Mouse (Mus musculus): ENCODE measurements around the gene Pdcd5. TPM values are rescaled to one million over a fixed set of nuclear protein-coding genes. Genes with fewer than 3 reads are reported as not detected.

Gene Pdcd5
- polyA plus RNA-seq, 1 experiment from 2014 or later = 162 TPM

DNA sequence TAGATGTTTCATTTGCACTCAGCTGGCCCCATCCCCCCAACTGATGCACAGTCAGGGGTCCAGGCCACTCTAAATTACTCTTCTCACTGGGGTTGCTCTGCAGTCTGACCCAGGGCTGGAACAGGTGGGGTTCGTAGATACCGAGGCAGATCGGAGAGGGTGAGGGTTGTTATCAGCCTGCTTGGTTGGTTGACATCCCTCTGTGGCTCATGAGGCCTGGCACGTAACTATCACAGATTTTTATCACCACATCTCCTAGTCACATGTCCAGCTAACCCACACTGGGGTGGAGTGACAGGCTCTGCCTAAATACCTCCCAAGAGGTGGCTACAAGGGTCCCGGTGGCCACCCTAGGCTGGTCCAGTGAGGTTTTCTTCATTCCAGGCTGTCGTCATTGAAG lies 46.2 kb downstream of the Pdcd5 start:
- WGBS (ENCODE audit: insufficient replicate concordance) = 66% methylated on average over 6 of the region's 6 CpGs
- TF ChIP-seq EP300 (IDR thresholded peaks at IDR 0.05; ENCODE audit: low read depth) (no peak), CTCF (IDR thresholded peaks at IDR 0.05; ENCODE audit: low read depth) (no peak)
- DNase-seq = no peak
- Histone ChIP-seq H3K4me1 (ENCODE audit: insufficient read depth) (no peaks in the 10 kb centered on the region), H3K9ac (replicated peaks) (no peak overlapping the region), H3K27me3 (ENCODE audit: insufficient read depth, low read length) (no peaks in the 10 kb centered on the region), H3K27ac (ENCODE audit: low read depth) (no peak overlapping the region), H3K4me2 (ENCODE audit: low read depth, low read length) (no peak overlapping the region), H3K4me3 (ENCODE audit: low read depth, low read length) (no peak overlapping the region), H3K36me3 (replicated peaks; ENCODE audit: insufficient read depth, low read length) (peaks cover 34% of the 10 kb centered on the region), H3K9me3 (ENCODE audit: low read length) (no peaks in the 10 kb centered on the region)
- 0 out of 2 replicates have a peak, but pooled peaks have one; percentile 10 for ATAC-seq

DNA sequence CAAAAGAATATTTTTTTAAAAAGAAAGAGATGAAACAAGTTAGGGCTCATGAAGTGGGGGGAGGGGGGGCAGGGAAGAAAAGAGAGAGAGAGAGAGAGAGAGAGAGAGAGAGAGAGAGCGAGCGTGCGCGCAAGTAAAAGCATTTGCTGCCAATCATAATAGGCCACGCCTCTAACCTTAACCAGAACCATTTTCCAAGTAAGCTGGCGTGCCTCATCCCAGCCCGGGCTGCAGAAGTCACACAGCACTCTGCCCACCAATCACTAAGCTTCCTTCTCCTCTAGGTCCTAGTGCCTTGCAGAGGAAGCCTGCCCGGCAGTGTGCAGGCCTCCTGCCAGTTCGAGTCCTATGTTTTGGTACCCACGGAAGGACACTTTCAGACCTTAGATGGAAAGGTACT lies 47.3 kb downstream of the Pdcd5 start:
- Histone ChIP-seq H3K36me3 (replicated peaks; ENCODE audit: insufficient read depth, low read length) (peaks cover 42% of the 10 kb centered on the region), H3K27me3 (ENCODE audit: insufficient read depth, low read length) (no peaks in the 10 kb centered on the region), H3K9ac (replicated peaks) (no peak overlapping the region), H3K4me2 (ENCODE audit: low read depth, low read length) (no peak overlapping the region), H3K4me3 (ENCODE audit: low read depth, low read length) (no peak overlapping the region), H3K4me1 (ENCODE audit: insufficient read depth) (no peaks in the 10 kb centered on the region), H3K9me3 (ENCODE audit: low read length) (no peaks in the 10 kb centered on the region), H3K27ac (ENCODE audit: low read depth) (no peak overlapping the region)
- DNase-seq (no peak), ATAC-seq (no peak)
- WGBS (ENCODE audit: insufficient replicate concordance) = 88% methylated on average over 10 of the region's 10 CpGs
- TF ChIP-seq EP300 (IDR thresholded peaks at IDR 0.05; ENCODE audit: low read depth) (no peak), CTCF (IDR thresholded peaks at IDR 0.05; ENCODE audit: low read depth) (no peak)

DNA sequence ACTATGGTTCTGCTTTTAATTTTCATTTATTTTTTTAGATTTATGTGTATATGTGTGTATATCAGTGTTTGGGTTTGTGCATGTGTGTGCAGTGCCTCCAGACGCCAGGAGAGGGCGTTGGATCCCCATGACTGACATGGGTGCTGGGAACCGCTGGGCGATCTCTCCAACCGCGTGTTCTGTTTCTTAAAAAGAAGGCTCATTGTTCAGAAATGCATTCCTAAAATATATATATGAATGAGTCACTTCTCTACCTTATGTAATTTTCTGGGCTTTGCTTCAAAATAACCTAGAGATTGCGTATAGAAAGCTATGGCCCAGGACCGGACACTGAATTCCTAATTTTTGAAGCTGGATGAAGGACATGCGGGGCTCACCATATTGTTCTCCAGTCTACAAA lies 47.8 kb downstream of the Pdcd5 start:
- no peaks in the 10 kb centered on the region for H3K9me3 ChIP-seq (ENCODE audit: low read length)
- H3K9ac ChIP-seq (replicated peaks) = no peak overlapping the region
- DNase-seq (no peak), ATAC-seq (no peak)
- no peaks in the 10 kb centered on the region for H3K27me3 ChIP-seq (ENCODE audit: insufficient read depth, low read length)
- H3K4me1 ChIP-seq (ENCODE audit: insufficient read depth) = no peaks in the 10 kb centered on the region
- H3K36me3 ChIP-seq (replicated peaks; ENCODE audit: insufficient read depth, low read length) = peaks cover 45% of the 10 kb centered on the region
- H3K27ac ChIP-seq (ENCODE audit: low read depth) = no peak overlapping the region
- no peak overlapping the region for H3K4me2 ChIP-seq (ENCODE audit: low read depth, low read length)
- no peak for TF ChIP-seq EP300 (IDR thresholded peaks at IDR 0.05; ENCODE audit: low read depth)
- TF ChIP-seq CTCF (IDR thresholded peaks at IDR 0.05; ENCODE audit: low read depth) = no peak
- 90% methylated on average over 9 of the region's 9 CpGs for whole genome bisulfite sequencing (ENCODE audit: insufficient replicate concordance)
- no peak overlapping the region for H3K4me3 ChIP-seq (ENCODE audit: low read depth, low read length)

DNA sequence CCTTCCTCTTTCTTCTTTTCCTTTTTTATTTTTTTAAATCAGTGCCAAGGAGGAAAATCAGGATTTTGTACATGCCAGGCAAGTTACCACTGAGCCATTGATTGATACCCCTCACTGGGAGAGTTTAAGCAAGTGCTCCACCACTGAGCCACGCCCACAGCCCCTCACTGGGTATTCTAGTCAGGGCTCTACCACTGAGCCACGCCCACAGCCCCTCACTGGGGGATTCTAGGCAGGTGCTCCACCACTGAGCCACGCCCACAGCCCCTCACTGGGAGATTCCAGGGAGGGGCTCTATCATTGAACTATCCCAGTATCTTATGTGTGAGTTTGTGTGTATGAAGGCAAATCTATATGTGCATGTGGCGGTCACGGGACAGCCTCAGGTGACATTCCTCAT lies 53.0 kb downstream of the Pdcd5 start:
- H3K4me3 ChIP-seq (ENCODE audit: low read depth, low read length) = no peak overlapping the region
- TF ChIP-seq CTCF (IDR thresholded peaks at IDR 0.05; ENCODE audit: low read depth) = no peak
- no peak for TF ChIP-seq EP300 (IDR thresholded peaks at IDR 0.05; ENCODE audit: low read depth)
- DNase-seq = no peak
- H3K9ac ChIP-seq (replicated peaks) = no peak overlapping the region
- ATAC-seq = no peak
- H3K4me2 ChIP-seq (ENCODE audit: low read depth, low read length) = no peak overlapping the region
- peaks cover 3% of the 10 kb centered on the region for H3K4me1 ChIP-seq (ENCODE audit: insufficient read depth)
- H3K27me3 ChIP-seq (ENCODE audit: insufficient read depth, low read length) = no peaks in the 10 kb centered on the region
- peaks cover 32% of the 10 kb centered on the region for H3K36me3 ChIP-seq (replicated peaks; ENCODE audit: insufficient read depth, low read length)
- WGBS (ENCODE audit: insufficient replicate concordance) = 85% methylated on average over 5 of the region's 5 CpGs
- H3K27ac ChIP-seq (ENCODE audit: low read depth) = no peak overlapping the region
- H3K9me3 ChIP-seq (ENCODE audit: low read length) = no peaks in the 10 kb centered on the region

Other genes starting within 250 kb of the Pdcd5 start
- 0.15 and 0.27 TPM in 2 replicates for gene Slc7a9, start 198.7 kb downstream of the Pdcd5 start, polyA plus RNA-seq (2015; fragmentation: Nextera tagmentation; extraction: Ambion mirVana)
- 0.13 and 0.26 TPM in 2 replicates for gene Tdrd12, start 109.8 kb downstream of the Pdcd5 start, polyA plus RNA-seq (2015; fragmentation: Nextera tagmentation; extraction: Ambion mirVana)
- gene Nudt19, start 91.2 kb downstream of the Pdcd5 start, polyA plus RNA-seq (2015; fragmentation: Nextera tagmentation; extraction: Ambion mirVana) = 79.4 and 79.9 TPM in 2 replicates
- 0.02 TPM in 1 of 2 replicates, not detected in the other for gene Rgs9bp, start 61.9 kb downstream of the Pdcd5 start, polyA plus RNA-seq (2015; fragmentation: Nextera tagmentation; extraction: Ambion mirVana)
- gene Ankrd27, start 61.3 kb downstream of the Pdcd5 start, polyA plus RNA-seq (2015; fragmentation: Nextera tagmentation; extraction: Ambion mirVana) = 11.8 and 14.2 TPM in 2 replicates
- 6.0 and 8.1 TPM in 2 replicates for gene Dpy19l3, start 106.9 kb upstream of the Pdcd5 start, polyA plus RNA-seq (2015; fragmentation: Nextera tagmentation; extraction: Ambion mirVana)
- 3.2 and 3.8 TPM in 2 replicates for gene Zfp507, start 155.5 kb upstream of the Pdcd5 start, polyA plus RNA-seq (2015; fragmentation: Nextera tagmentation; extraction: Ambion mirVana)

Measured in liver, postnatal 0 days (tissue).